Mouse (Mus musculus): ENCODE data around the gene Hopx. TPM values are rescaled to one million over a fixed set of nuclear protein-coding genes. Genes with fewer than 3 reads are reported as not detected.
A peak's percentile ranks its signal among the peaks of the same experiment; 100 is the strongest.

Gene Hopx
- total RNA-seq (2022): 10 to 100 TPM; 25.4 to 28.4 (median 26.1) TPM

DNA sequence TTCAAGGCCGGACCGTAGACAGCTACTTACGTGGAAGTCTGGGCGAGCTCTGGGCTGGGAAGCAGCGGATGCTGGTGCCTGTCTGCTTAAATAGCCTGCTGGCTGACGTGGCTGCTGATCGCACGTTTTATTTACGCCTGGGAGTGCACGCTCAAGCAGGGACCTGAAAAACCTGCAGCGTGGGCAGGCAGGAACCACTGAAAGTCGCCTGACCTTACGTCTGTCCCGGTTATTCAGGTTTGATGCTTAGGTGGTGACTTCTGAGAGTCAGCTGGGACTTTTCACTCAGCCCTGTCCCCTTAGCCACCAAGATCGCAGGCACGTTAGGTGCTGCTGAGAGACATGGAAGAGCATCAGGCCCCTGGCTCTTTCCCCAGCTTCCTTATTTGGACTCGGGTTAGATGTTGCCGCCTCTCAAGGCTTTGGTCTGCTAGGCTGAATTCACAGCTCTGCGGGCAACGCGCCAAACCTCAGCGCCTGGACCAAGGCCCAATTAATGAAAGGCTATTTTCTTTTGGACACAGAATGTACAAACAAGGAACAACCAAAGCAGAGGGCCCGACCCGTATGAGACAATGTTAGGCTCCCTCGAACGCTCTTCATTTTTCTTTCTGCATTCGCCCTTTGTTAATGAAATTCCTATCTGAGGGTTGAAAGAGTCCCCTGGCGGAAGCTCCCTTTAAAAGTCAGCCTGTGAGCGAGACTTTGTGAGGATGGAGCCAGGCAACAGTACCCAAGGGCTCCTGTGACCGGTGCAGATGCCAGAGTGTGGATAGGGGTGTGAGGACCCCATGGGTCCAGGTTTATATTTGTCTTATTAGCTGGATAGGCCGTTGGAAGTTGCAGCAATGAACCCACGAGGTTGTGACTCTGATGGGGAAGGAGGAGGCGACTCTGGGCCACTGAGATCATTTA, at the start of gene Hopx:
Hopx (minus strand) TSS at position 305 of the 915 bp plus-strand sequence.
- peak; percentile 51 to 56 for DNase-seq (ENCODE audit: low spot score in 2 of 2)

DNA sequence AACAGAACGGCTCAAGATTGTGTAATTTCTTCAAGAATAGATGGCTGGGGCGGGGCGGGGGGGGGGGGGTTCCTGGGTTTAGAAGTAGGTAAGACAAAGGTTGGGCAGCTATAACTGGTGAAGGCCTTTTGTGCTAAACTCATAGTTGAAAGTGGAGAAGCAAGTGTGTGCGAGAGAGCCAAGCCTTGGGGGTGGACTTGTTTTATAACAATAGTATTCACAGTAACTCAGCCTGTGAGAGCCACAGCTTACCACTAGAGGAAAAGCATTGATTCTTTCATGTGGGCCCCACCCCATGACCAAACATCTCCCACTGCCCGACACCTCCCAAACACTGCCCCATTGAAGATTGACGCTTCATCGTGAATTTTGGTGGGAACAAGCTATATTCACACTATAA, 48.7 kb upstream of the Hopx start:
- DNase-seq (ENCODE audit: low spot score in 2 of 2): no peak

DNA sequence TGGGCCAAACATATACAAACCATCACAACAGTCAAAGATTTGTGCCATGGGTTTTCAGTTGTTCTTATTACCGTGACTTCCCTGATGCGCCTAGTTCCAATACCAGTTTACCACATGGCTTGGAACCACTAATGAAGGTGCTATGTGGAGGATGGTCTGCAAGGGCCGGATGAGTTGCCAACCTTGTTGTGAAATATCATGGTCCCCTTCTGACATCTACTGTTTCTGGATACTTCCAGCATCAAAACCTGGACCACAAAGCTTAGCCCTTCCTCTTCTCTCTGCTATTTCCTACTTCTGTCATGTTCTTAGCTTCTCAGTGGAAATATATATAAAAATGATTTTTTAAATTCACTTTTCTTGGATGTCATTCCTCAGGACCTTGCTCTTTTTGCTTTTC, 47.6 kb upstream of the Hopx start:
- no peak for DNase-seq (ENCODE audit: low spot score in 2 of 2)

DNA sequence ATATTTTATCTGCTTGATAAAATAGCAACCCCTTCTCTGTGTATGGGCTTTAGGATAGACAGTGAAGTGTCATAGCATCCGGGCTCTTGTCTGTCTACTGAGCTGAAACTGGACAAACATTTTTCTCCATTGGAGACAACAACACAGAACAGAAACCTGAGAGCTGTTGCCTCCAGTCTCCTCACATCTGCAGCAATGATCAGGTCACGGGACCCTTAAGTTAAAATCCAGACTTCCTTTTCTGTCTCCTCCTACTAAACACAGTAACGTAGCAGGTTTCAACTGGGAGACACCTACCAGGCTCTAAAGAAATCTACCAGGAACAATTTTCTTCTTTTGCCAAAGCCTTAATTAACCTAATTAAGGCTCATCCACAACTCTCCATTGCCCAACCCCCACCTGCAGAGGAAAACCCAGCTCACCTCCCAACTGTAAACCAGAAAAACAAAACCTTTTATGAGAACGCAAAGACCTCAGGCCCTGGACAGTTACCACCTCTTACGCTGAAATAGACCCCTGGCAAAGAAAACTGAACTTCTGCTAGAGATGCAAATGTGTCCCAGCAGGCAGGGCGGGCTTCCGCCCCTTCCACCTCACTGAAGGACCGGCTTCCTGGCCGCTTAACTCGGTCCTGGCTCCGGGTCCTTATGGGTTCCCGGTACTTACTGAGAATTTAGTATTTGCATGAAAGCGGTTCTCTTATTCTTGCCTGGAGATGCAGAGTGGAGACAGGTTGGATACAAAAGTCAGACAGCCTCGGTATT, 43.0 kb upstream of the Hopx start:
- no peak for DNase-seq (ENCODE audit: low spot score in 2 of 2)

DNA sequence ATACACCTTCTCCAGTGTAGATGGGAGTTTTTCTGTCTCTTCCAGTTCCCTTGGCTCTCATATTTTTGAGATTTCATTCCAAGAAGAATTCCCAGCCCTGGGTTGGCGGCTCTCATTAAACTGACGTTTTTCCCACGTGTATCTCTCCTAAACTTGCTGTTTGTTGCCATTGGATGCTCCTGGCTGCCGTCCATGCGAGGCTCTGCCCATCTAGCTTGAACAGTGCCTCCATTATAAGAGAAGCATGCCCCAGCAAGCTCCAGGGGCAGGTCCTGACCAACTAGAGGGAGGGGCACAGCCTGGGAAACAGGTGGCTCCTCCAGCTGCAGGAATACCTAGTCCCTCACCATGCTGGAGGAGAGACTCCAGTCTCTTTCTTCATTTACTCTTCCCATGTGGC, 42.0 kb upstream of the Hopx start:
- DNase-seq (ENCODE audit: low spot score in 2 of 2): no peak

DNA sequence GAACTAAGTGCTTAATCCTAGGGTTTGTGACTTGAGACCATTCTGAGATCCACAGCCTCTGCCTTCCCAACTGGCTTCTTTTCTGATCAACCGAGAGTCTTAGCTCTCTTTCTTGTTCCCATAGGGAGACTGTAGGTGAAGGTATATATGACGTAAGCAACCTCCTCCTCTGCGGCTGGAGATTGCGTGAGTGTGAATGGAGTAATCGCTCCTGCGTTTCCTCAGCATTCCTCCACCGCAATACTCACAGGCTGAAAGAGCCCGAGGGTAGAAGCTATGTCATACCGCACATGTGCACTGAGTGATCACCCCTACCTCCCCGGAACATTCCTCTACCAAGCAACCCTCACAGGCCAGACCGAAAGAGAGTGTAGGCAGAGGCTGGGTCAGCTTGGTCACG, 40.6 kb upstream of the Hopx start:
- no peak for DNase-seq (ENCODE audit: low spot score in 2 of 2)

DNA sequence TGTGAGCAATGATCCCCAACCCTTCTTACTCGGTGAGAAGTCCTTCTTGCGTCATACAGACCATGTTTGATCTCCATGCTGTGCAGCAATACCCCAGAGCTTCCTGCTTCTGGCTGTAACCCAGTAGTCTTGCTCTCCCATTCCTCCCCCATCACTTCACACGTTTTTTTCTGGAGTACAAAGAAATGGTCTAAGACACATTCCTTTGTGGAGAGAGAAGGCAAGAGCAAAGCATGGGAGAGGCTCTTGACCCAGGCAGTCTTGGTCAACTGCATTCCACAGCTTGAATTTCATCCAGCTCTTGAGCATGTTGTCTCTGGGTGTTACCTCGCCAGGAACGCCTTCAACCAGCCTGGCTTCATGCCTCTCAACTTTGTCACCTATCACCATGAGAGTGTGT, 39.9 kb upstream of the Hopx start:
- DNase-seq (ENCODE audit: low spot score in 2 of 2): no peak

DNA sequence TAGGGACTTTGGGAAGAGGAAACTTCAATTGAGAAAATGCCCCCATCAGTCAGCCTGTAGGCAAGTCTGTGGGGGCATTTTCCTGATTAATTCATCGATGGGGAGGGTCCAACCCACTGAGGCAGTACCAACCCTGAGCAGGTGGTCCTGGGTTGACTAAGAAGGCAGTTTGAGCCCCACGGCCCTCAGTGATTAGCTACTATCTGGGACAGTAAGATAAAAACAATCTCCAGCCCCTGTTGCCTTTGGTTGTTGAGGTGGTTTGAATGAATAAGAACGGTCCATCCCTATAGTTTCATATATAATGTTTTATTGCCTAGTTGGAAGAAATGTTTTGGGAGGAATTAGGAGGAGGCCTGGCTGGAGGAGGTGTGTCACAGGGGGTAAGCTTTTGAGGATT, 36.8 kb upstream of the Hopx start:
- no peak for DNase-seq (ENCODE audit: low spot score in 2 of 2)

DNA sequence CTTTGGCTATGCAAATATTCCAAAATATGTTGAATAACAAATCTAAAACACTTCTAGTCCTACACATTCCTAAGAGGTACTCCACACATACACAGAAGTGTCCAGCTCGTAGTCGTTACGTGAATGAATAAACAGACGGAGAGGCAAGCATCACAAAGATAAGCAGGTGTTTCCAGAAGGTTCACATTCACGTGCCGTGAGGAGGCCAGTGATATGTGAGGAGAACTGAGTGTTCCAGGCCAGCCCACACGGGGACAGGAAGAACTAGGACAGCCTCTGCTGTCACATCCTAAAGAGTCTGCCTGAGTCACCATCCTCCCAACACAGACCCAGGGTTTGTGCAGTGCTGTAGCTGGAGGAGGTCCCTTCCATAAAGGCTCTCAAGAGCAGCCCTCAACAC, 36.2 kb upstream of the Hopx start:
- DNase-seq (ENCODE audit: low spot score in 2 of 2): peak in 1 of 2 experiments; percentile 41

DNA sequence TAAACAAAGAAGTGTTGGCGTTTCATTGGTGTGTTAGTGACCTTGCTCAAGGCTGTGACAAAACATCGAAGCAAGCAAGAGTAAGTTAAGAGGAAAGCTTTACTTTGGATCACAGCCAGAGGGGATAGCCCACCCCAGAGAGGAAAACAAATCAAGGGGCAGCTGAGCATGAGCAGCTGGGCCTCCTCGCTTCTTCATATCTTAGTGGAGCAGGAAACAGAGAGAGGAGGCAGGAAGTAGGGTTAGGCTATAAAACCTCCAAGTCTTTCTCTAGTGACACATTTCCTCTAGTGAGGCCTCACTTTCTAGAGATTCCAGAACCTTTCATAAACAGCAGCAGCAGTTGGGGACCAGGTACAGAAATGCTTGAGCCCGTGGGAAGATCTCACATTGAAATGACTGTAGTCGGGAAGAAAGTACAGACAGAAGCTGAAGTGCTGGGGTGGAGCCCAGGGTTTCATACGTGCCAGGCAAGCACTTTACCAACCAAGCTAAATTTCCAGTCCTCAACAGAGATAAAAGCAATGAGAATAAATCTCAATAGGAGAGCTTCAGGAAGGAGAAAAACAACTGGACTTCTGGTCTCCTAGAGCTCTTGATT, 33.2 kb upstream of the Hopx start:
- DNase-seq (ENCODE audit: low spot score in 2 of 2): peak in 1 of 2 experiments; percentile 22

DNA sequence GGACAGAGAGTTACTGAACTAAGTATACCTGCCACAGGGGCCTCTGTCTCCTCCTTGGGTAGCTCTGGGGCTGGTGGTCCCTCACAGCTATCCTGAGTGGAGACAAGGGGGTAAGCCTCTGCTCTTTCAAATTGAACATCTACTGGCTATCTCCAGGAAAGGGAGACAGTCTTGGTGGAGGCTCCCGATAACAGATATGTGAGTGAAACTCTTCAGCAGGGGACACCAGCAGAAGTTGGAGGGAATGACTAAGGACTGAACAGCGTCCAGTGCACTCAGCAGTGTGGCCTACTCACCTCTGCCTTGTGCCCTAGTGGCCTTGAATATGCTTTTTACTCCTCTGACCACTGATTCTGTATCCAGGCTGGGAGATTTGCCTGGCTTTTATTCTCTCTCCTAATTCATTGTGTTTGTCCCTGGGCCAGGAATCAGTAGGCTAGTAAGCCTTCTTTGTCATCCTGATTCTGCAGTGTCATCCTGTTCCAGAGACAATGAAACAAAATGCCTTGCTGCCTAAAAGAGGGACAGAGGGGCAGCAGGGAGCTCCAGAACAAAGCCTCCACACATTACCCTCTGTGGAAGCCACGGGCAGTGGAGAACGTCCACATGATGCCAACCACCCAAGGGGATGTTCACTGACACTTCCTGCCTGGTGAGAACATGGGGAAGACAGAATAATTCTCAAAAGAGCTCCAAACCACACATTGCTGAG, 31.7 kb upstream of the Hopx start:
- no peak for DNase-seq (ENCODE audit: low spot score in 2 of 2)

DNA sequence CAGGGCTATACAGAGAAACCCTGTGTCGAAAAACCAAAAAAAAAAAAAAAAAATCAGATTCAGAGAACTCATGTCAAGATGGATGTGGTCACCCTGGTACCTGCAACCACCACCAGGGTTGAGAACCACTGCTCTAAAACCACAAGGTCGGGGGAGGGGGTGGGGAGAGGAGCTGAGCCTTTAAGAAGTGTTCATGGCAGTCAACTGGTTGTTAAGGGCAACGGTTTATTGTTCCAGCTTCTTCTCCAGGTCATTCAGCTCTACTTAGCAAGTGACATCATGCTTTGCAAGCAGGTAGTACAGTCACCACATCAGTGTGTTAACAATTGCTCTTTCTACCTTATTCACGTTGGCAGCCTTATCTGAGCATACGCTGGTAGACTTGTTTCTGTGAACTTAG, 29.7 kb upstream of the Hopx start:
- no peak for DNase-seq (ENCODE audit: low spot score in 2 of 2)

DNA sequence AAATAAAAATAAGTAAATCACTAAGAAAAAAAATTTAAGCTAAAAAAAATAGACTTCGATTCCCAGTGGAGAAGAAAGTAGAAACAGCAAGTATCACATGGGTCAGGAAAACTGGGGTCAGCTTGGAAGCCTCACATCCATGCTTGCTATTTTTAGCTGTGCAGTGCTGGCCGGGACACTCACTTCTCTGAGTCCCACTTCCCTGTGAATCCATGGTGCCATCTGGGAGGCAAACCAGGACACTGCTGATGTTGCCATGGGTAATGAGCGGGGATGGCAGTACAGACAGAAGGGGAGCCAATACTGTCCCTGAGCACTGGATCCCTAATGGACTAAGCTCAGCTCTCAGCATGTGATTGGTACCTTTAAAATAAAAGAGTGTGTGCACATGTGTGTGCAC, 28.2 kb upstream of the Hopx start:
- DNase-seq (ENCODE audit: low spot score in 2 of 2): no peak

DNA sequence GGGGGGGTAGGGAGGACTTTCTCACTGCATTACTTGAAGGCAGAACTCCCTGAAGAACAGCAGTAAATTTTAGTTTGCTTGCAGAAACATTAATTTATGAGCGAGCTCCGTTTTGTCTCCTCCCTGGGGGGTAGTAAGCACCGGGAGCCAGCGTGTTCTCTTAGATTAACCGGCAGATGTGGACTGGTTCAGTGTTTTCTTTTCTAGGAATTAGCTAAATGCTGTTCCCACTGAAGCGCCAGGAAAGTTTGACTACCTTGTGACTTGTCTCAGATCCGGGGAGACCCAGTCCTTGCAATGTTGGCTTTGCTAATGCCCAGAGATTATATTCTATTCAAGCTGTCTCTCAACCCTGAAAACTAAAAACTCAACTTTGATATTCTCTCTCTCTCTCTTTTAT, 26.4 kb upstream of the Hopx start:
- DNase-seq (ENCODE audit: low spot score in 2 of 2): no peak

DNA sequence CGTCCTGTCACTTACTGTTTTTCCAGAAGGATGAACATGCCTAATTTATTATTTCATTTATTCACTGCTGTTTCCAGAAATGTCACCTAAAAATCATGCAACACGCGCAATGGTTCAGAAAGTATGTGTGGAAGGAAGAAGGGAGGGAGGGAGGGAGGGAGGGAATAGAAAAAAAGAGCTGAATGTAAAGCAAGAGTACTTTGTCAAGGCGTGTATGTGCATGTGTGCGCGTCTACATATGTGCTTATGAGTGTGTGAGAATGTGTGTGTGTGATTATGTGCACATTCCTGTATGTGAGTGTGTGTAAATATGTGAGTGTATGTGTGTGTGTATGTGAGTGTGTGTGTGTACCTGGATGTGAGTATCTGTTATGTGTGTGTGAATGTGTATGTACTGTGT, 25.9 kb upstream of the Hopx start:
- no peak for DNase-seq (ENCODE audit: low spot score in 2 of 2)

DNA sequence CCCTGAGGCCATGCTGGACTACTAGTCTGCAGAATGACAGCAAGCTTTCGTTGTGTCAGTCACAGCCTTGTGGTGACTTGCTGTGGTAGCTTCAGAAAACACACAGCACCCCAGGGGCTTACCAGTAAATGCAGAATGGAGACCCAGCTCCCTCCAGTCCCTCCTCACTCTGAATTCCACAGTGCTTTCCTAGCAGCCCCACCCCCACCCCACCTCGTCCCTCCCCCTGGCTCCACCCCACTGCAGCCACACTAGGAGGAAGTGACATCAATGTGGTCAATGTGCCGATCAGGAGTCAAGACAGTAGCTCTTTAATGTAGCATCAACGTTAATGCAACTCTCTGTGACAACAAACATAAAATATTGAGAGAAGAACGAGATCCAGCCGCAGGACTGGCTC, 25.2 kb upstream of the Hopx start:
- no peak for DNase-seq (ENCODE audit: low spot score in 2 of 2)

DNA sequence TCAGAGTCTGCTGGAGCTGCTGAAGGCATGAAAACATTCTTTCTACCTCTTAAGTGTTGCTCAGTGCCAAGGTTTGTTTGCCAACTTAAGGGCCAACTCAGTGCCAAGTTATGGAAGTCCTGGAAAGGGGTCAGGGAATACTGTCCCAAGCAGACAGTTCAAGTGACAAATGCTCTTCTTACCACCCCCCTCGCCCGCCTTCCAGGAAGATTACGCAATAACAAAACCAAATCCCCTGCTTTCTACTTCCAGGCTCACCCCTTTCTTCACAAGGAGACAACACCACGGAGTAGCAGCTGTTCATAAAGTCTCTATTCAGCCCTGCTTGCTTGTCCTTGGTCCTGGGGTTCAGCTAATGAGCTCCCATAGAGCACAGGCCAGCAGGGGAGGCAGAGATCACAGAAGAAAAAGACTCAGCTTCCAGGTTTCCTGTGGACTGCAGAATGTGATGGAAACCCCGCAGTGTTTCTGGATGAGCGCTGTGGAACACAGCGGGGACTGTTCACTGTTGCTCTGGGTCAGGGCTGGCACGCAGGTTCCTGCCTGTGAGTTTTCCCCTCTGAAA, 22.9 kb upstream of the Hopx start:
- DNase-seq (ENCODE audit: low spot score in 2 of 2): peak in 1 of 2 experiments; percentile 11

DNA sequence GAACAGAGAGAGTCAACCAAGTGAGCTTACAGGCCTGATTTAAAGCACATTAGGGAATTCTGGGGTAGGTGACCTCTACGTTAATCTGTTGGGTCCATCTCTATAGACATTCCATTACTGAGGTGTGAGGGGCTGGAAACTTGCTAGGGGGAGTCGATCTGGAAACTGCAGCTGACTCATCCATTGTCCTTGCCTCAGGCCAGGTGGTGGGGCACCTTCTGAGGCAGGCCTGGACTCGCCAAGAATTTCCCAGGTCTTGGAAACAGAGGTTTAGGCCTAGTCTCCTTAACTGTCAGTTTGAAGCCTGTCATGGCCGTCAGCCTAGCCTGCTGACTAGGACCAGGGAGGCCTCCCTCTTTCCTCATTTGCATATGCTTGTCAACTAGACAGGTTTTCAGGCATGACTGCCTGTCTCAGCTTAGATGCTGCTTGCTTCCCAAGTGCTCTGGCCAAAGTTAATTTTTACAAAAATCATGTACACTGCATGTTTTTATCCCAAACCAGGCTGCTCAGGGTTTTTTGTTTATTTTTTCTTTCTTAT, 21.8 kb upstream of the Hopx start:
- DNase-seq (ENCODE audit: low spot score in 2 of 2): no peak

DNA sequence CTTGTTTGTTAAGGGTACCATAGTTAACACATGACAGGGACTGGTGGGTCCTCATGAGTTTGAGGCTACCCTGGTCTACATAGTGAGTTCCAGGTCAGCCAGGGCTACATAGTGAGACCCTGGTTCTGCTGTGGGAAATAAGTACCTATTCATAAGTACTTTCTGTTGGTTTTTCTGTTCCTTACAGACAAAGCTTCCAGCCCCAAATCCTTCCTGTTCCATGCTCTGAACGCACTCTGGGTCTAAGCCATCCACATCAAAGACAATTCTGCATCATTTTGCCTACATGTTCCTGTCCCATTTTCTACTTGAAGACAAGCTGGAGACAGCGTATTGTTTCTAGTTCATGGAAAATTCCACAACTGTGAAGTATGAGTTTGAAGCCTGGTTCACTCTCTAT, 20.0 kb upstream of the Hopx start:
- no peak for DNase-seq (ENCODE audit: low spot score in 2 of 2)

DNA sequence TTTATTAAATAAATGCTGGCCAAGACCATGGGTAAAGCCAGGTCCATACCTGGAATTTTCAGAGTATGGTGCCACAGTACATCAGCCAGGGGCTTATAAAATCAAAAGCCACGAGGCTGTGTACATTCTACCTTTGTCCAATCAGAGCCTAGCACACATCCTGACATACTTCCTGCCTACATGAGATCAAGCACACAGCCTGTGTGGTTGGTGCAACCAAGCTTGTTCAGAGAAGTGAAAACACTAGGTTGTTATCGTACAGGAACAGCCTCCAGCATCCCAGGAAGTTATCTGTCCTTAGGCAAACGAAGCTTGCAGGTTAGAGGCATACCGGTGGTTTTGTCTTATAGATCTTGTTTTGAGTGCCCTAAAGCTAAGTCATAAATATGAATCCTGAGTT, 19.5 kb upstream of the Hopx start:
- DNase-seq (ENCODE audit: low spot score in 2 of 2): no peak

DNA sequence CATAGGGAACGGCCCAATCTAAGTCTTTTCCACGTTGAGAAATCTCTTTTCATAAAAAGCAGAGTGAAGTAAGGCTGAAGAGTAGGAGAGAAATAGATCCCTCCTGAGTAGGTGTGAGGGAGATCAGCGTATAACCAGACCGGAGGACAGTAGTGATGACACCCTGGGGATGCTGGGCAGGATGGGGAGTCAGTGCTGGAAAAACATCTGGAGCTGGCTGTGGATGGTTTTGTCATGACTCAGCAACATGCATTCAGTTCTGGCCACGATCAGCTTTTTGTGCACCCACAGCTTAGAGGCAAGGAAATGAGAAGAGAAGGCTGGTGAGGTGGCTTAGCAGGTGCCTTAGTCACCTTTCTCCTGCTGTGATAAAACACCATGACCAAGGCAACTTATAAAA, 19.0 kb upstream of the Hopx start:
- DNase-seq (ENCODE audit: low spot score in 2 of 2): no peak

Data from left cerebral cortex, adult 8-10 months (tissue).